Mouse (Mus musculus): Measurements from ENCODE around the gene D3Ertd751e.

DNA sequence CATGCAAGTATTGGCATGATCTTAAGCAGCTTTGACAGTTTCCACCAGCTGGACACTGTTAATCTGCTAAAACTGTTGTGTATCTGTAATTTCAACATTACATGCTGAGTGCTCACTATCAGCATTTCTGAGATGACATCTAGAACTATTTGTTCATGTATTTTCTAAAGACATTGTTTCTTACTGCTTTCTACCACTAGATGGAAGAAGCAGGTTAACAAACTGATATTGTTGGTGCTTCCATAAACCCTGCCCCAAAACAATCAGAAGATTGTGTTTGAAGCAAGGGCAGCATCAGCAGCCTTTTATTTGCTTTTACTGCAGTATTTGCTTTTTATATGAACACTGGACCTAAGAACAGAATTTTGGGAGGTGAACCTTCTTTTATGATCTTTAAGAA, 70.0 kb downstream of the D3Ertd751e start:
- TF ChIP-seq CTCF (IDR thresholded peaks at IDR 0.05; ENCODE audit: extremely low read depth, insufficient read depth, insufficient read length, insufficient replicate concordance) (no peak), POLR2A (IDR thresholded peaks at IDR 0.05; ENCODE audit: low read depth, low read length) (no peak)

Measured in spleen, adult 2 months (tissue).